Mouse (Mus musculus) right cerebral cortex, postnatal 4 days (tissue): ENCODE measurements around the gene Pycr1.
A peak's percentile ranks its signal among the peaks of the same experiment; 100 is the strongest.

ENCODE experiments used
- DNase-seq: peaks from one replicate; pipeline ENCODE4 v3.0.0-alpha.2; 2022

Pycr1 gene

GRCm38 (mm10) chr11:120657301-120657700 is 13.7 kb upstream of the Pycr1 start:
- no peak for DNase-seq

GRCm38 (mm10) chr11:120654741-120655140 is 11.2 kb upstream of the Pycr1 start:
- no peak for DNase-seq

GRCm38 (mm10) chr11:120651872-120652271 is 8.3 kb upstream of the Pycr1 start:
- DNase-seq = no peak

GRCm38 (mm10) chr11:120648001-120648476 is 4.5 kb upstream of the Pycr1 start, which contains the start of gene Myadml2:
Myadml2 (minus strand) TSS chr11:120648158.
- no peak for DNase-seq

- DNase-seq = no peak
Measured at GRCm38 (mm10) chr11:120647047-120647830, 3.7 kb upstream of the Pycr1 start.

GRCm38 (mm10) chr11:120642939-120643600 is 499 bp downstream of the Pycr1 start:
- DNase-seq = no peak

GRCm38 (mm10) chr11:120641869-120642268 is 1.7 kb downstream of the Pycr1 start:
- no peak for DNase-seq

- DNase-seq = no peak
Measured at GRCm38 (mm10) chr11:120641255-120641654, 2.3 kb downstream of the Pycr1 start.

- no peak for DNase-seq
Measured at GRCm38 (mm10) chr11:120634810-120635209, 8.8 kb downstream of the Pycr1 start.

- peak; percentile 92 for DNase-seq
Measured at GRCm38 (mm10) chr11:120633520-120634343, 9.8 kb downstream of the Pycr1 start, which contains the start of gene Mafg. Mafg (minus strand) TSS chr11:120633600.

GRCm38 (mm10) chr11:120632559-120633519 is 10.7 kb downstream of the Pycr1 start:
- DNase-seq = peak; percentile 60

GRCm38 (mm10) chr11:120631726-120632448 is 11.7 kb downstream of the Pycr1 start:
- DNase-seq = no peak

- no peak for DNase-seq
Measured at GRCm38 (mm10) chr11:120630881-120631725, 12.5 kb downstream of the Pycr1 start.

- no peak for DNase-seq
Measured at GRCm38 (mm10) chr11:120630401-120630871, 13.1 kb downstream of the Pycr1 start.

GRCm38 (mm10) chr11:120629911-120630310 is 13.7 kb downstream of the Pycr1 start:
- no peak for DNase-seq

GRCm38 (mm10) chr11:120629341-120629730 is 14.2 kb downstream of the Pycr1 start:
- no peak for DNase-seq

GRCm38 (mm10) chr11:120628601-120629340 is 14.8 kb downstream of the Pycr1 start:
- DNase-seq = no peak

GRCm38 (mm10) chr11:120627468-120628300 is 15.9 kb downstream of the Pycr1 start:
- no peak for DNase-seq
